Mouse (Mus musculus) urinary bladder, postnatal 25 days (tissue): ENCODE data around the gene Anp32a.
A peak's percentile ranks its signal among the peaks of the same experiment; 100 is the strongest.

Experiments used
- DNase-seq: peaks from one replicate; pipeline ENCODE4 v3.0.0; 2022; ENCODE audit warnings: low spot score

Gene Anp32a

GRCm38 (mm10) chr9:62346388-62346679, 5.2 kb downstream of the Anp32a start:
- no peak for DNase-seq

GRCm38 (mm10) chr9:62347201-62347600, 6.1 kb downstream of the Anp32a start:
- DNase-seq: no peak

DNA sequence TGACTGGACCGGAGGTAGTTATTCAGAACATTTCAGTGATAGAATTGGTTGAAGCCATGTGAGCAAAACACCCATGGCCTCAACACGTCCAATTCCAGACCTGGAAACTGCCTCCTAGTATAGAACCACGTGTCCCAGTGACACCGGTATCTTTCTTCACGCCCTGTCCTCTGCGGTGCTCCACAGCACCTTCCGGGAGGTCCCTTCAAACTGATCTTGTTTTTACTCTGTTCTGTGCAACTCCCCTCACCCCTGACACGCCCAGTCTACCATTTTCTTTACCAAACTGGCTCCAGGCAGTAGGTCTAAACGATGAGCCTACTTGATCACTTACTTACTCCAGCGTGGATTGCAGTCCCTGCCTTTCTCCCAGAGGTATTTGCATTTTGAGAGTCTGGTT, 7.0 kb downstream of the Anp32a start:
- DNase-seq: no peak

- no peak for DNase-seq
Measured at GRCm38 (mm10) chr9:62348467-62348985, 7.4 kb downstream of the Anp32a start.

- no peak for DNase-seq
Measured at GRCm38 (mm10) chr9:62349250-62349649, 8.2 kb downstream of the Anp32a start.

DNA sequence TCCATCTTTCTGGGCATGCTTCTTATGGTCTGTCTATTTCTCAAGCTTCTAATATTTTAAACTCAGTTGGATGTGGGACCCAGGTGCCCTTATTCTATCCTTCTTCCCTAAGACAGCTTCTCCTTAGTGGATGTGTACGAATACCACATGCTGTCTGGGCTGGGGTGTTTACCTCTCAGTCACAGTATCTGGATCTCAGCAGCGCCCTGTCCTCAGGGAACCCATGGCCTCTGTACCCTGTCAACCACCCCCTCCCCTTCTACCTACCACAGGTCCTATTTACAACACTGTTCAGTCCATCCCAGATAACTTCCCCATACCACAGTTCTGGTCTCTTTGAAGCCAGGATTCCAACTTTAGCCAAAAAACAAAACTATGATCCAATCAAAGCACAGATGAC, 9.6 kb downstream of the Anp32a start:
- no peak for DNase-seq

DNA sequence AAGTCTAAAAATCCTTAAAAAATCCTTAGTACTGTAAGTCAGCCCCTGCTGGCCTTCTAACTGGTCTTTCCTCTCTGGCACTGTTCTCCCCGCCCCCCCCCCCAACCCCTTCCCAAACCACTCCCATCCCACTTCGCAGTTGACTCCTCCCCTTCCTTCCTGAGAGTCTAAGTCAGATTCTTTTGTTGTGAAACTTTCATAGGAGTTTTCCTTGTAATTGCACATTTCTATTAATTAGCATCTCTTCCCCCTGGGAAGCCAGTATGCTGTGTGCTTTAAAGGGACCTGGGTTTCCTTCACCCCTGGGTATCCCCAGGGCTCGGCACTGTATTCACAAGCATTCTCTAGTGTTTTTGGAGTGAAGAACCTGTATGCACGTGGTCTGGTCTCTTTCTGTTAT, 10.1 kb downstream of the Anp32a start:
- DNase-seq: no peak

GRCm38 (mm10) chr9:62353784-62354183, 12.7 kb downstream of the Anp32a start:
- no peak for DNase-seq

DNA sequence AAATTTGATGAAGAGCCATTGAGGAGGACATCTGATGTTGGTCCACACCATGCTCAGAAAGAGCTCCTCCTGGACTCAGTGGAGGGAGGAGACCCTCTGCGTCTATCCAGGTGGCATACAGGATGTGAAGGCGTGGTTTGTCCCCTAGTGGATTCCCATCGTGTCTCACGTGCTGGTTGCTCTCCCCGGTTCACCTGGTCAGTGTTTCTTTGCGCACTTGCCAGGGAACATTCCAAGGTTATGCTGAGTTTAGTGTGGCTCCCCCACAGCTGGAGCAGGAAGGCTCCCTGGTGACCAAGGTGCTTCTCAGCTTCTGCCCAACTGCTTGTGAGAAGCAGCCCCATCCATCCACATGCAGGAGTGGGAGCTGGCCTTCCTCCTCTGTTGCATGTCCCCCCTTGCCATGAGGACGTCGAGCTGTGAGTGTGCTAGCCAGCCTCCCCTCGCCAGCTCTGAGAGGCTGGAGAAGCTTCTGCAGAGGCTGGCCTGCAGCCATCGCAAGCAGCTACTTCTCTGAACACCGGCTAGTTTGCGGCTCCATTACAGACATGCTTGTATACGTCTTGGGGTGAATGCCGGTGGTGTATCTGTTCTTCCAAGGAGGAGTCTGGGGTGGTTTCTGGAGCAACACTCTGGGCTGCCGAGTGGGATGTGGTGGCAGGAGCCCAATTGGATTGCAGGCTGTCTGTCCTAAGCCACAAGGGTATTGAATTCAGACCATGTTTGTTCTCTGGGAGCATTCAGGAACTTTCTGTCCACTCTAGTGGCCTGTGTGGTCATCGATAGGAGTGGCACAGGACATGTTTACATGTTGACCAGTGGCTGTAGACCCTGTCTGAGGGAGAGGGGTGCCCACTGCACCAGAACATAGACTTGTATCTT, 14.0 kb downstream of the Anp32a start:
- DNase-seq: no peak

GRCm38 (mm10) chr9:62355763-62356162, 14.7 kb downstream of the Anp32a start:
- no peak for DNase-seq

- no peak for DNase-seq
Measured at GRCm38 (mm10) chr9:62357593-62357992, 16.5 kb downstream of the Anp32a start.

DNA sequence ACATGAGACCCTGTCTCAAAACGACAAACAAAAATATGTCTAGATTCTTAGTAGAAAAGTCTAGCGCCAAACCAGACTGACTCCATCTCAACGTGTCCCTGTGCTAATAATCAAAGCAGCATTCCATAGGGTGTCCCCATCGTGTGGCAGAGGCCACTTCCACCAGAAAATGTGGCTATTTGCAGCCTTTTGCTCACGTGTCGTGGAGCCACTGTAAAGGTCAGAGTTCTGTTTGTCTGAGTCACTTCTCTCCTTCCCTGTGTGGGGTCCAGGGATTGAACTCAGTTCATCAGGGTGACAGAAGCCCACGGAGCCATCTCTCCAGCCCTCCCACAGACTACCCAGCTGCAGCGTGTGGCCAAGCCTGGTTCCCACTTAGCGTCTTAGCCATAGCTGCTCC, 17.8 kb downstream of the Anp32a start:
- DNase-seq: no peak

- no peak for DNase-seq
Measured at GRCm38 (mm10) chr9:62360889-62361288, 19.8 kb downstream of the Anp32a start.

DNA sequence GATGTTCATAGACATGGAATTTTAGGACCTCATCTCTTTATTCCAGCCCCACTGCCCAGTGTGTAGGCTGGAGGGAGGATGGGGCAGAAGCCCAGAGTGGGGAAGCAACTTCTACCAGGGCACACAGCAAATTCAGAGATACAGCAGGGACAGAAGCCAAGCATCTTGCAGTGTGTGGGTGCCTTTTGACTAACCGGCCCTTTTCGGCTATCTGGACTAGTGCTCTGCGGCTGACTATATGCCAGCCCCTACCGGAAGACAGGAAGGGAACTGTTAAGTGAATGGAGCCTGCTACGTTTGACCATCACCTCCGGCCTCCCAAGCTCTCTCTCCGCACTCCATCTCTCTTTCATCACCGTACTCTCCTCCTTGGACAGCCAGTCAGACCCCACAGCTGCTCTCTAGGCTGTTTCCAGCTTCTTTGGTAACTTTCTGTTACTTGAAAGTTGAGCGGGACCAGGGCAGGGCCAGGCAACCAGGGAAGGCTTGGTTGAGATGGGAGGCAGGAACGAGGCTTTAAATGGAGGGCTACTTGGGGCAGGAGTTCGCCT, 21.8 kb downstream of the Anp32a start:
- no peak for DNase-seq

DNA sequence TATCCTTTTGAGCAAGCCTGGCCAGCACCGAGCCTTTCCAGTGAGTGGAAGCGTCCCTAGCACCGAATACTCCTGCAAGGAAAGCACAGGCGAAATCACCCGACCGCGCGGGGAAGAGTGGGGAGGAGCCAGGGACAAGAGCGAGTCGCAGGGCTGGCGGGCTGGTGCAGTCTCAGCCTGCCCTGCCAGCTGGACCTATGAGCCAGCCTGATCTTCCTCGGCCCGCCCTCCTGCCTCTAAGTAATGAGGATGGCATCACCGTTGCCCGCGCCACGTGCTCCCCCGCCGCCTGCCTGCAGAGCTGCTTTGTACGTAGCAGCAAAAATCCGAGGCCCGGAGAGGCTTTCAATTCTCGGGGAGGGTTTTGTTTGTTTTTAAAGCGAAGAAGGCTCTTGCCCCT, 22.5 kb downstream of the Anp32a start:
- DNase-seq: peak; percentile 75

GRCm38 (mm10) chr9:62364216-62364615, 23.1 kb downstream of the Anp32a start:
- DNase-seq: no peak

DNA sequence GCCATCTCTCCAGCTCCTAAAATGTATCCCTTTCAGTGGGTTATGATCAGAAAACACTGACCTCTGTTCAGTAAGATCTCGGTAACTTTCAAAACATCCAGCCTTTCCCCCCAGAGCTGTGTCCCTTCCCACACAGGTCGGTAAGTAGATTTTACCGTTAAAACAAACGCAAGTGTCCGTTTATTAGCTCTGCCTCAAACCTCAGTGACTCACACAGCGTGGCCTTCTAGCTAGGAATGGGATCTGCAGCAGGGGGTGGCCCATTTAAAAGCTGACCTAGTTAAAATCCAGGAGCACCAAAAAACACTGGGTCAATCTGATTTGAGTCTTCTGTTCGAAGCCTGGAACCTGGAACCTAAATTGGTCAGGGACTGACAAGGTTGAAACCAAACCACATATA, 23.7 kb downstream of the Anp32a start:
- no peak for DNase-seq

- no peak for DNase-seq
Measured at GRCm38 (mm10) chr9:62365326-62366080, 24.4 kb downstream of the Anp32a start.

DNA sequence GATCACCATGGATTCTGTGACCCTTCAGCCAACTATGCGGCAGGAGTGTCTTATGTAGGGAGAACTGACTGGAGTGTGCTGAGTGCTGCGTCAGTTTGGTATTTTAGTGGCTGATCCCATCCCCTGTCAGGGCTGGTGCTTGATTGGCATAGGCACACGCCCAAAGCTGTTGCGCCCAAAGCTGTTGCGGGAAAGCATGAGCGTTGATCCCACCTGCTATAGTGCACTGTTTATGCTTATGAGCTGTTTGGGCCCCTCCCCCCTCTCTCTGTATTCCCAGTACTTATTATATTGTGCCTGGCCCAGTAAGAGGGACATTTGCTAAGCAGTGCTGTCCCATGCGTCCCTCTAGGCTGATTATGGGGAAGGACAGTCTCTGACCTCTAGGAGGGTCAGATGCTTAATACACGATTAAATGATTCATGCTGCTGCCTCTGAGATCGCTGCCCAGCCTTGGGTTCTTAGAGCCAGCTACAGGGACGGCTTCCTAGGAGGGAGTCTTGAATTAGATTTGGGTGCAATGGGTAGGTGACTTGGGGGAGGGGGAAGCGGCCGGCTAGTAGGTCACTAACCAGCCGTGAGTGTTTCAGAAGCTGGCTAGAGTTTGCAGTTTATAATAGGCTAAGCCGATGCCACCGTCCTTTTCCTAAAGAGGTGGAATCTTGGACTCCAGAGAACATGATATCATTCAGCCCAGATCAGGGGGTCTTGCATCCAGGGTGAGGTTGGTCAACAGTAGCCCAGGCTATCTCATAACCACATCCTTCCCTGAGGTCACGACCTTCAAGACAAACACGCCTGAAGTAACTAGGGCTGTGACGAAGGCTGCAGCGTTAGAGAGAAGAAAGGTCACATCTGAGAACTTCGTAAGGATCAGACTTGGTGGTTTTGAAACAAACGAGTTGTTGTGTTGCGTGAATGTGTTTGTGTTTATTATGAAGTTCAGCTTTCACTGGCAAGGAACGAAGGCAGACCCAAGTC, 25.7 kb downstream of the Anp32a start:
- no peak for DNase-seq

GRCm38 (mm10) chr9:62367510-62368071, 26.5 kb downstream of the Anp32a start:
- no peak for DNase-seq

- no peak for DNase-seq
Measured at GRCm38 (mm10) chr9:62368256-62368905, 27.3 kb downstream of the Anp32a start.
